8 mouse cellular contexts compared by ENCODE assay signal in genomic region chr4:138677579-138677978, GRCm38 (mm10). TPM values are rescaled to one million over a fixed set of nuclear protein-coding genes. Genes with fewer than 3 reads are reported as not detected.
A peak's percentile ranks its signal among the peaks of the same experiment; 100 is the strongest.
DNase-seq lines count a peak whose midpoint lies in the region; ATAC-seq and TF ChIP-seq lines count a peak whose summit lies in the region.

No protein-coding gene starts in this region.

- H3K27me3 ChIP-seq in hindbrain, embryonic 11.5 days (ENCODE audit: control insufficient read depth, insufficient read depth, low read length): no peaks in the 10 kb centered on the region
- H3K27me3 ChIP-seq in limb, embryonic 14.5 days (ENCODE audit: control insufficient read depth, insufficient read depth, low read length): no peaks in the 10 kb centered on the region

- DNase-seq in ES-E14 (ENCODE audit: low read depth, low spot score): no peak
- peak; percentile 63 for DNase-seq in cerebellum, adult 9-10 months
- DNase-seq in hindbrain, embryonic 11.5 days (ENCODE audit: low spot score): peak; percentile 76
- peak; percentile 47 for DNase-seq in limb, embryonic 14.5 days (ENCODE audit: low spot score)
- DNase-seq in testis, postnatal 10 days (ENCODE audit: low spot score): peak; percentile 65
- DNase-seq in gastrocnemius, adult 8-10 months (ENCODE audit: low spot score in 2 of 2): no peak
- no peak for DNase-seq in heart, adult 11 months

- TF ChIP-seq POLR2A in limb, embryonic 14.5 days (IDR thresholded peaks at IDR 0.05; ENCODE audit: borderline replicate concordance, extremely low read depth, insufficient read depth, insufficient read length): no peak

- ATAC-seq in hindbrain, embryonic 11.5 days (ENCODE audit: low FRiP score): no peak
- ATAC-seq in limb, embryonic 14.5 days (ENCODE audit: low FRiP score, low read depth): no peak
- no peak for ATAC-seq in CD4-positive, CD25-positive, alpha-beta regulatory T cell, adult 4 months

- 0 out of 2 replicates have a peak overlapping the region, but pooled peaks have one; percentile 3 for H3K4me2 ChIP-seq in hindbrain, embryonic 11.5 days (replicated peaks; ENCODE audit: low read depth, low read length)
- no peak overlapping the region for H3K4me2 ChIP-seq in limb, embryonic 14.5 days (replicated peaks; ENCODE audit: low read depth, low read length, severe bottlenecking)

- no peak overlapping the region for H3K27ac ChIP-seq in ES-E14 (ENCODE audit: insufficient read depth, low read depth, low read length, poor library complexity, severe bottlenecking)
- H3K27ac ChIP-seq in hindbrain, embryonic 11.5 days (ENCODE audit: low read depth, low read length): no peak overlapping the region
- H3K27ac ChIP-seq in limb, embryonic 14.5 days (replicated peaks; ENCODE audit: low read depth, low read length): no peak overlapping the region

- peak overlapping the region; percentile 64 to 66 for H3K4me3 ChIP-seq in ES-E14 (ENCODE audit: insufficient read depth in 1 of 2, low read depth in 1 of 2, low read length in 2 of 2, poor library complexity in 1 of 2, severe bottlenecking in 1 of 2)
- no peak overlapping the region for H3K4me3 ChIP-seq in hindbrain, embryonic 11.5 days (ENCODE audit: low read depth, low read length)
- H3K4me3 ChIP-seq in limb, embryonic 14.5 days (replicated peaks; ENCODE audit: low read length): no peak overlapping the region

- peak overlapping the region; percentile 64; the same call in 1 of the 2 replicates for H3K9ac ChIP-seq in ES-E14 (ENCODE audit: insufficient read depth, low read depth, low read length, poor library complexity, severe bottlenecking)
- no peak overlapping the region for H3K9ac ChIP-seq in hindbrain, embryonic 11.5 days (ENCODE audit: low read depth, low read length)
- H3K9ac ChIP-seq in limb, embryonic 14.5 days (ENCODE audit: low read depth, low read length, severe bottlenecking): no peak overlapping the region

- H3K9me3 ChIP-seq in ES-E14 (ENCODE audit: control insufficient read depth, insufficient read depth, low read depth, low read length): no peaks in the 10 kb centered on the region
- H3K9me3 ChIP-seq in hindbrain, embryonic 11.5 days (ENCODE audit: control insufficient read depth, low read length): no peaks in the 10 kb centered on the region
- no peaks in the 10 kb centered on the region for H3K9me3 ChIP-seq in limb, embryonic 14.5 days (ENCODE audit: control insufficient read depth, low read length)

- in situ Hi-C loops in ES-E14 (cut with MboI; ENCODE audit: low sequenced_read_pairs in 2 of 2, unreplicated experiment in 2 of 2): no loop called here

- 0 out of 4 replicates have a peak, but pooled peaks cover 0 to under 1% of the 10 kb centered on the region in 2 experiments for H3K4me1 ChIP-seq in ES-E14 (ENCODE audit: control insufficient read depth in 2 of 2, insufficient read depth in 2 of 2, low read length in 2 of 2, poor library complexity in 1 of 2)
- H3K4me1 ChIP-seq in hindbrain, embryonic 11.5 days (replicated peaks; ENCODE audit: control insufficient read depth, insufficient read depth, low read length): 0 out of 2 replicates have a peak, but pooled peaks cover 3% of the 10 kb centered on the region
- H3K4me1 ChIP-seq in limb, embryonic 14.5 days (ENCODE audit: control insufficient read depth, insufficient read depth, low read length): no peaks in the 10 kb centered on the region

- WGBS in hindbrain, embryonic 11.5 days: 25% methylated on average over 16 of the region's 16 CpGs
- WGBS in limb, embryonic 14.5 days: 14% methylated on average over 16 of the region's 16 CpGs

- H3K36me3 ChIP-seq in ES-E14 (ENCODE audit: control insufficient read depth, insufficient read depth, low read length, poor library complexity, severe bottlenecking): no peaks in the 10 kb centered on the region
- H3K36me3 ChIP-seq in hindbrain, embryonic 11.5 days (ENCODE audit: control insufficient read depth, insufficient read depth, low read length): no peaks in the 10 kb centered on the region
- H3K36me3 ChIP-seq in limb, embryonic 14.5 days (ENCODE audit: control insufficient read depth, insufficient read depth, low read length): no peaks in the 10 kb centered on the region

TF ChIP-seq in ES-E14, 5 proteins besides CTCF, POLR2A, EP300 and RAD21:
- TF ChIP-seq MAFK (IDR thresholded peaks at IDR 0.05; ENCODE audit: insufficient read depth, low read depth, low read length): no peak
- no peak for TF ChIP-seq HCFC1 (IDR thresholded peaks at IDR 0.05; ENCODE audit: borderline replicate concordance, insufficient read depth, low read length)
- no peak for TF ChIP-seq CHD2 (IDR thresholded peaks at IDR 0.05; ENCODE audit: low read depth, low read length)
- TF ChIP-seq ZC3H11A (IDR thresholded peaks at IDR 0.05; ENCODE audit: borderline replicate concordance, low read depth, low read length): no peak
- TF ChIP-seq ZNF384 (IDR thresholded peaks at IDR 0.05; ENCODE audit: low read depth, low read length): no peak

RNA-seq across cellular contexts. Expression of gene Vwa5b1, which starts 41.9 kb away (rescaled TPM):
- 0.21 TPM in 1 of 2 replicates, not detected in the other for total RNA-seq in ES-E14 (2012; rRNA removed)
- 0.46 and 0.77 TPM in 2 replicates for polyA plus RNA-seq in hindbrain, embryonic 11.5 days (2014; fragmentation: Nextera tagmentation; extraction: Ambion mirVana)
- 0.04 TPM in 2 replicates for polyA plus RNA-seq in limb, embryonic 14.5 days (2012; rRNA removed)
- 0.03 TPM in 1 of 2 replicates, not detected in the other for polyA plus RNA-seq in limb, embryonic 14.5 days (2014; fragmentation: Nextera tagmentation; extraction: Ambion mirVana)
- total RNA-seq in gastrocnemius, adult 8-10 months (2022): not detected
- not detected for polyA plus RNA-seq in CD4-positive, CD25-positive, alpha-beta regulatory T cell, adult 4 months (2017; shearing (Covaris generic))

RNA-seq across cellular contexts. Expression of gene Pla2g2c, which starts 47.0 kb away (rescaled TPM):
- total RNA-seq in ES-E14 (2012; rRNA removed): 0.42 and 0.54 TPM in 2 replicates
- polyA plus RNA-seq in hindbrain, embryonic 11.5 days (2014; fragmentation: Nextera tagmentation; extraction: Ambion mirVana): 0.48 and 0.68 TPM in 2 replicates
- 0.12 and 0.26 TPM in 2 replicates for polyA plus RNA-seq in limb, embryonic 14.5 days (2012; rRNA removed)
- polyA plus RNA-seq in limb, embryonic 14.5 days (2014; fragmentation: Nextera tagmentation; extraction: Ambion mirVana): 0.12 and 0.28 TPM in 2 replicates
- not detected for total RNA-seq in gastrocnemius, adult 8-10 months (2022)
- polyA plus RNA-seq in CD4-positive, CD25-positive, alpha-beta regulatory T cell, adult 4 months (2017; shearing (Covaris generic)): not detected

RNA-seq across cellular contexts. Expression of gene Ubxn10, which starts 59.4 kb away (rescaled TPM):
- 1.1 and 2.3 TPM in 2 replicates for total RNA-seq in ES-E14 (2012; rRNA removed)
- 2.8 and 4.3 TPM in 2 replicates for polyA plus RNA-seq in hindbrain, embryonic 11.5 days (2014; fragmentation: Nextera tagmentation; extraction: Ambion mirVana)
- 0.88 and 1.1 TPM in 2 replicates for polyA plus RNA-seq in limb, embryonic 14.5 days (2012; rRNA removed)
- polyA plus RNA-seq in limb, embryonic 14.5 days (2014; fragmentation: Nextera tagmentation; extraction: Ambion mirVana): 0.73 and 1.0 TPM in 2 replicates
- under 1 TPM in 2 of 4 experiments, not detected in 2; 0.20 to 0.36 TPM for total RNA-seq in gastrocnemius, adult 8-10 months (2022)
- polyA plus RNA-seq in CD4-positive, CD25-positive, alpha-beta regulatory T cell, adult 4 months (2017; shearing (Covaris generic)): not detected

Comparison
In these comparisons a context has a peak if more than half of its experiments do, and no peak if none do; other contexts are left out.
1. DNase-seq: peak in cerebellum, adult 9-10 months (single experiment), hindbrain, embryonic 11.5 days (single experiment), limb, embryonic 14.5 days (single experiment) and testis, postnatal 10 days (single experiment); none in ES-E14 (single experiment), gastrocnemius, adult 8-10 months (0 of 2) and heart, adult 11 months (single experiment).
2. H3K4me3 ChIP-seq: peak in ES-E14 (2 of 2); none in hindbrain, embryonic 11.5 days (single experiment) and limb, embryonic 14.5 days (single experiment).